Mouse (Mus musculus) heart, embryonic 11.5 days (tissue): ENCODE measurements around the gene Prpf6. TPM values are rescaled to one million over a fixed set of nuclear protein-coding genes. Genes with fewer than 3 reads are reported as not detected.
A peak's percentile ranks its signal among the peaks of the same experiment; 100 is the strongest.

Source experiments
- ATAC-seq: fragments of 200-750 bp; cut with Nextera tagmentation; replicated peaks from 2 replicates; pipeline ENCODE4 v1.8.0; 2017; ENCODE audit warnings: moderate library complexity; ENCODE audit not compliant: insufficient number of reproducible peaks, low FRiP score, low TSS enrichment
- H3K27ac ChIP-seq: fragments of 300-500 bp; sonication (generic); 2 replicates; pipeline ENCODE4 v1.5.1; 2014; ENCODE audit warnings: mild to moderate bottlenecking, low read depth, low read length
- H3K27me3 ChIP-seq: fragments of 300-500 bp; sonication (generic); 2 replicates; pipeline ENCODE4 v1.6.1; 2014; ENCODE audit warnings: mild to moderate bottlenecking, low read length, mixed read lengths; ENCODE audit not compliant: control insufficient read depth, insufficient read depth
- H3K36me3 ChIP-seq: fragments of 300-500 bp; sonication (generic); 2 replicates; pipeline ENCODE4 v1.6.1; 2014; ENCODE audit warnings: mild to moderate bottlenecking, low read length, moderate library complexity, mixed read lengths; ENCODE audit not compliant: control insufficient read depth, insufficient read depth
- H3K4me1 ChIP-seq: fragments of 300-500 bp; sonication (generic); 2 replicates; pipeline ENCODE4 v1.6.1; 2014; ENCODE audit warnings: low read length; ENCODE audit not compliant: control insufficient read depth, insufficient read depth
- H3K4me2 ChIP-seq: fragments of 300-500 bp; sonication (generic); 2 replicates; pipeline ENCODE4 v1.6.1; 2014; ENCODE audit warnings: mild to moderate bottlenecking, moderate library complexity
- H3K4me3 ChIP-seq: fragments of 300-500 bp; sonication (generic); 2 replicates; pipeline ENCODE4 v1.5.1; 2014; ENCODE audit warnings: low read depth, low read length
- H3K9ac ChIP-seq: fragments of 300-500 bp; sonication (generic); 2 replicates; pipeline ENCODE4 v1.6.1; 2014; ENCODE audit warnings: mild to moderate bottlenecking, low read depth, low read length, moderate library complexity
- H3K9me3 ChIP-seq: fragments of 300-500 bp; sonication (generic); replicated peaks from 2 replicates; pipeline ENCODE4 v1.6.1; 2016; ENCODE audit warnings: low read length; ENCODE audit not compliant: control insufficient read depth
- WGBS: fragments of 180-500 bp; shearing (Covaris S2); extraction: QIAGEN DNeasy Blood & Tissue Kit; methylation state at CpG from one replicate; pipeline ENCODE4 v1.1.7; 2014; ENCODE audit not compliant: insufficient replicate concordance; 5-methylcytosine and 5-hydroxymethylcytosine counted together
- polyA plus RNA-seq: library from polyadenylated mRNA; unstranded; fragments of >200 nt; fragmentation: Nextera tagmentation; extraction: Ambion mirVana; gene quantifications from 2 replicates; pipeline ENCODE4 v1.2.1, GENCODE M21; 2014

The Prpf6 gene
- polyA plus RNA-seq, 1 experiment from 2014 or later, result 45.5 TPM

GRCm38 (mm10) chr2:181598454-181599351 lies 7.0 kb downstream of the Prpf6 start, which contains the start of gene Samd10:
Samd10 (minus strand) TSS chr2:181599212.
- Histone ChIP-seq H3K36me3 (no peaks in the 10 kb centered on the region), H3K4me2 (peak within 1 kb of the TSS; percentile 98), H3K27ac (peak within 1 kb of the TSS; percentile 29; the same call in 1 of the 2 replicates), H3K9me3 (no peaks in the 10 kb centered on the region), H3K27me3 (no peaks in the 10 kb centered on the region), H3K9ac (peak within 1 kb of the TSS; percentile 82), H3K4me1 (peaks cover 14% of the 10 kb centered on the region; the same call in 1 of the 2 replicates), H3K4me3 (peak within 1 kb of the TSS; percentile 78)
- peak; percentile 39; the same call in 1 of the 2 replicates for ATAC-seq
- 3% methylated on average over 71 of the region's 71 CpGs for WGBS

- H3K27ac ChIP-seq, result no peak overlapping the region
- H3K9ac ChIP-seq, result peak overlapping the region; percentile 89
- peak overlapping the region; percentile 78 for H3K4me2 ChIP-seq
- peak overlapping the region; percentile 82 for H3K4me3 ChIP-seq
- ATAC-seq, result no peak
- H3K27me3 ChIP-seq, result no peaks in the 10 kb centered on the region
- 72% methylated on average over 6 of the region's 6 CpGs for WGBS
- H3K4me1 ChIP-seq, result peaks cover 14% of the 10 kb centered on the region; the same call in 1 of the 2 replicates
- no peaks in the 10 kb centered on the region for H3K36me3 ChIP-seq
- H3K9me3 ChIP-seq, result no peaks in the 10 kb centered on the region
These were observed 8.6 kb downstream of the Prpf6 start for GRCm38 (mm10) chr2:181600226-181600758.

DNA sequence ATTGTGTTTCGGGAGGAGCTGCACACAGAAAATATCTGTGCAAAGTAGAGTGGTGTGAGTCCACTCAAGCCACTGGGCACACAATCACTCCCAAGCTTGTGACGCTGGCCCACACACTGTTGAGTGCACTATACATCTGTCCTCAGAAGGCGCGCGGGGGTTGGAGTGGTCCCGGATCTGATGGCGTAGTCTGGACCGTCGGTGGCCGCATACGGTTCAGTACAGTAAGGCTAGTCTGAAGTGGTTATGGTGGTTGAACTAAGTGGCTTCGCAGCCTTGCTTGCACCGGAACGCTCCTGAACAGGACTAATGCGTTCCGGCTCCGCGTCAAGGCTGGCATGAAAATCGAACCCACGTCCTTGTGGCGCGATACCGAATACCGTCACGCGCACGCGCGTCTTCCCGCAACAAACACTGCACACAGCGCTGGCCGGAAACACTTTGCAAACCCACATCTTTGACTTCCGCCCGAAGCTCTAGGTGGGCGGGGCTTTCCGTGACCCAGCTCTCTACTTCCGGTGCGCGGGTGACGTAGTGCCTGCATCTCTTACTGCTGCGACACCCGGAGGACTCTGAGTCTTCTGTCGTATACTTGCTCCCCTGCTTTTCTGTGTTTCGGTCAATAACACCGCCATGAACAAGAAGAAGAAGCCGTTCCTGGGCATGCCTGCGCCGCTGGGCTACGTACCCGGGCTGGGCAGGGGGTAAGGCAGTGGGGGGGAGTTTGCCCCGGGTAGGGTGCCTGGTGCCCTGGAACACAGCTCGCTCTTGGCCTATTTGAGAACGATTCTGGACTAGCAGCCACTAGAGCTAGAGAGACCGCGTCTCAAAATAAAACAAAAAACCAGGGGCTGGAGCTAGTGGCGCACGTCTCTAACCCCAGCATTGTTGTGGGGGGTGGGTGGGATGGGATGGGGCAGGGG lies 9.4 kb downstream of the Prpf6 start:
- peak overlapping the region; percentile 41; the same call in 1 of the 2 replicates for H3K27ac ChIP-seq
- peaks cover 14% of the 10 kb centered on the region; the same call in 1 of the 2 replicates for H3K4me1 ChIP-seq
- no peaks in the 10 kb centered on the region for H3K36me3 ChIP-seq
- peak overlapping the region; percentile 89 for H3K9ac ChIP-seq
- H3K27me3 ChIP-seq, result no peaks in the 10 kb centered on the region
- H3K4me3 ChIP-seq, result peak overlapping the region; percentile 82
- peak overlapping the region; percentile 78 for H3K4me2 ChIP-seq
- no peaks in the 10 kb centered on the region for H3K9me3 ChIP-seq
- peak; percentile 91 for ATAC-seq
- WGBS, result 2% methylated on average over 57 of the region's 57 CpGs

- WGBS, result 23% methylated on average over 10 of the region's 10 CpGs
These were observed 10.1 kb downstream of the Prpf6 start for GRCm38 (mm10) chr2:181601751-181602145.

GRCm38 (mm10) chr2:181602367-181602766 lies 10.7 kb downstream of the Prpf6 start:
- Histone ChIP-seq H3K27ac (no peak overlapping the region), H3K4me1 (peaks cover 14% of the 10 kb centered on the region; the same call in 1 of the 2 replicates), H3K36me3 (no peaks in the 10 kb centered on the region), H3K9me3 (no peaks in the 10 kb centered on the region), H3K9ac (no peak overlapping the region), H3K4me2 (peak overlapping the region; percentile 78), H3K27me3 (no peaks in the 10 kb centered on the region), H3K4me3 (0 out of 2 replicates have a peak overlapping the region, but pooled peaks have one; percentile 82)
- WGBS, result 76% methylated on average over 4 of the region's 4 CpGs
- ATAC-seq, result no peak

More at GRCm38 (mm10) chr2:181601751-181602145, 10.1 kb downstream of the Prpf6 start:
- Histone ChIP-seq H3K9me3 (no peaks in the 10 kb centered on the region), H3K27me3 (no peaks in the 10 kb centered on the region), H3K4me1 (peaks cover 14% of the 10 kb centered on the region; the same call in 1 of the 2 replicates), H3K27ac (peak overlapping the region; percentile 41; the same call in 1 of the 2 replicates), H3K9ac (peak overlapping the region; percentile 89), H3K4me2 (peak overlapping the region; percentile 78), H3K36me3 (no peaks in the 10 kb centered on the region), H3K4me3 (peak overlapping the region; percentile 82)
- ATAC-seq, result no peak

- WGBS, result 86% methylated on average over 5 of the region's 5 CpGs
These were observed 27.3 kb downstream of the Prpf6 start for GRCm38 (mm10) chr2:181618761-181619495.

GRCm38 (mm10) chr2:181623401-181623800 lies 31.7 kb downstream of the Prpf6 start:
- Histone ChIP-seq H3K27me3 (no peaks in the 10 kb centered on the region), H3K27ac (no peak overlapping the region), H3K9ac (no peak overlapping the region), H3K36me3 (peaks cover 19% of the 10 kb centered on the region), H3K4me2 (no peak overlapping the region), H3K4me1 (no peaks in the 10 kb centered on the region), H3K4me3 (no peak overlapping the region), H3K9me3 (no peaks in the 10 kb centered on the region)
- no peak for ATAC-seq

More at GRCm38 (mm10) chr2:181618761-181619495, 27.3 kb downstream of the Prpf6 start:
- H3K4me1 ChIP-seq, result no peaks in the 10 kb centered on the region
- H3K4me2 ChIP-seq, result no peak overlapping the region
- no peak overlapping the region for H3K9ac ChIP-seq
- ATAC-seq, result no peak
- H3K27me3 ChIP-seq, result no peaks in the 10 kb centered on the region
- H3K9me3 ChIP-seq, result no peaks in the 10 kb centered on the region
- H3K27ac ChIP-seq, result no peak overlapping the region
- peaks cover 19% of the 10 kb centered on the region for H3K36me3 ChIP-seq
- no peak overlapping the region for H3K4me3 ChIP-seq
